Mouse (Mus musculus) heart, embryonic 10.5 days (tissue): ENCODE results near the gene Mfap2. TPM values are rescaled to one million over a fixed set of nuclear protein-coding genes. Genes with fewer than 3 reads are reported as not detected.

Experiments
- DNase-seq: peaks from one replicate; pipeline ENCODE4 v3.0.0-alpha.2; 2017; ENCODE audit warnings: low spot score
- H3K27ac ChIP-seq: fragments of 300-500 bp; sonication (generic); 2 replicates; pipeline ENCODE4 v1.5.1; 2016; ENCODE audit warnings: mild to moderate bottlenecking
- H3K27me3 ChIP-seq: fragments of 300-500 bp; sonication (generic); 2 replicates; pipeline ENCODE4 v1.6.1; 2016; ENCODE audit warnings: mild to moderate bottlenecking; ENCODE audit not compliant: poor library complexity, insufficient read depth, severe bottlenecking
- H3K36me3 ChIP-seq: fragments of 300-500 bp; sonication (generic); 2 replicates; pipeline ENCODE4 v1.6.1; 2016; ENCODE audit warnings: mild to moderate bottlenecking, moderate library complexity
- H3K4me1 ChIP-seq: fragments of 300-500 bp; sonication (generic); 2 replicates; pipeline ENCODE4 v1.6.1; 2016; ENCODE audit warnings: mild to moderate bottlenecking
- H3K4me3 ChIP-seq: fragments of 300-500 bp; sonication (generic); 2 replicates; pipeline ENCODE4 v1.5.1; 2016; ENCODE audit warnings: mild to moderate bottlenecking, moderate library complexity
- H3K9me3 ChIP-seq: fragments of 300-500 bp; sonication (generic); 2 replicates; pipeline ENCODE4 v1.6.1; 2016; ENCODE audit warnings: mild to moderate bottlenecking, moderate library complexity
- WGBS: fragments of 180-500 bp; shearing (Covaris S2); methylation state at CpG from one replicate; pipeline ENCODE4 v1.1.7; 2016; 5-methylcytosine and 5-hydroxymethylcytosine counted together
- polyA plus RNA-seq: library from polyadenylated mRNA; unstranded; fragments of >200 nt; fragmentation: Nextera tagmentation; extraction: Ambion mirVana; gene quantifications from 2 replicates; pipeline ENCODE4 v1.2.1, GENCODE M21; 2016

Mfap2 gene
- polyA plus RNA-seq, 1 experiment from 2014 or later = 233 TPM

- peaks cover 73% of the 10 kb centered on the region for H3K36me3 ChIP-seq
- WGBS = 84% methylated on average over 14 of the region's 14 CpGs
Measured at GRCm38 (mm10) chr4:140977886-140978692, 32.1 kb upstream of the Mfap2 start.

DNA sequence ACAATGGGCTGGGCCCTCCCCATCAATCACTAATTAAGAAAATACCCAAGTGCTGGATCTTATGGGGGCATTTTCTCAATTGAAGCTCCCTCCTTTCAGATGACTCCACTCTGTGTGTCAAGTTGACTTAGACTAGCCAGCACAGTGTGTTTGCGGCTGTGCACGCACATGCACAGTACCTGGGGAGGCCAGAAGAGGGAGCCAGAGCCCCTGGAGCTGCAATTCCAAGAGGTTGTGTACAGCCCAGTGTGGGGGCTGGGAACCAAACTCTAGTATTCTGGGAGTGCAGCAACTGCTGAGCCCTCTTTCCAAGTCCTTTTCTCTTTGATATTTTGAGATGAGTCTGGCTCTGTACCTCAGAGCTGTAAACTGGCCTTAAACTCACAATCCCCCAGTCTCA lies 28.6 kb upstream of the Mfap2 start:
- Histone ChIP-seq H3K36me3 (peaks cover 38% of the 10 kb centered on the region), H3K4me1 (peaks cover 18% of the 10 kb centered on the region), H3K9me3 (0 out of 2 replicates have a peak, but pooled peaks cover 4% of the 10 kb centered on the region), H3K27ac (no peak overlapping the region), H3K4me3 (no peak overlapping the region), H3K27me3 (no peaks in the 10 kb centered on the region)
- 90% methylated on average over 2 of the region's 2 CpGs for WGBS
- no peak for DNase-seq

More at GRCm38 (mm10) chr4:140977886-140978692, 32.1 kb upstream of the Mfap2 start:
- no peak for DNase-seq
- H3K27me3 ChIP-seq = no peaks in the 10 kb centered on the region
- H3K9me3 ChIP-seq = 0 out of 2 replicates have a peak, but pooled peaks cover 4% of the 10 kb centered on the region
- no peak overlapping the region for H3K4me3 ChIP-seq
- H3K4me1 ChIP-seq = peaks cover 4% of the 10 kb centered on the region
- no peak overlapping the region for H3K27ac ChIP-seq

GRCm38 (mm10) chr4:140982808-140983207 lies 27.4 kb upstream of the Mfap2 start:
- peaks cover 28% of the 10 kb centered on the region for H3K36me3 ChIP-seq
- no peak overlapping the region for H3K4me3 ChIP-seq
- 53% methylated on average over 4 of the region's 4 CpGs for WGBS
- H3K9me3 ChIP-seq = 0 out of 2 replicates have a peak, but pooled peaks cover 4% of the 10 kb centered on the region
- no peak for DNase-seq
- peaks cover 31% of the 10 kb centered on the region for H3K4me1 ChIP-seq
- H3K27me3 ChIP-seq = no peaks in the 10 kb centered on the region
- H3K27ac ChIP-seq = no peak overlapping the region

DNA sequence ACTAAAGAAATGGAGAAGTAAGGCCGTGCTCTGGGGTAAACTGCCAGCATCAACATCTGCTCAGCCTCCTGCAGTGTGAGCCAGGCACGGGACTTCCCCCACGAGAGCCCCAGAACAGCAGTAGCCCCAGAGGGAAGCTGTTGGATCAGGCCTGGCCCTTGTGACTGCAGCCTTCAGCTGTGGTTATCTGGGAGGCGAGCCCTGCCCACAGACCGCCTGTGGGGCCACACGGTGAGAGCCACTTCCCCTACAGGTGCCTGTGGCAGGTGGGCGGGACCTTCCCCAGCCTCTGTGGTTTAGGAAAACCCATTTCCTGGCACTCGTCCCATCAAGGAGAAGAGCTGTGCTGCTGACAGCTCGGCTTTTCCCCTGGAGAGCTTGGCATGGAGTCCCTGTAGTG lies 26.8 kb upstream of the Mfap2 start:
- 11% methylated on average over 9 of the region's 9 CpGs for WGBS
- peak overlapping the region; percentile 37; the same call in 1 of the 2 replicates for H3K27ac ChIP-seq

GRCm38 (mm10) chr4:140984544-140984943 lies 25.7 kb upstream of the Mfap2 start:
- Histone ChIP-seq H3K4me1 (peaks cover 42% of the 10 kb centered on the region), H3K27me3 (no peaks in the 10 kb centered on the region), H3K4me3 (no peak overlapping the region), H3K36me3 (peaks cover 11% of the 10 kb centered on the region), H3K9me3 (0 out of 2 replicates have a peak, but pooled peaks cover 4% of the 10 kb centered on the region), H3K27ac (no peak overlapping the region)
- no peak for DNase-seq
- 82% methylated on average over 6 of the region's 6 CpGs for whole genome bisulfite sequencing

More for the DNA sequence above, 26.8 kb upstream of the Mfap2 start:
- no peak for DNase-seq
- Histone ChIP-seq H3K27me3 (no peaks in the 10 kb centered on the region), H3K9me3 (0 out of 2 replicates have a peak, but pooled peaks cover 4% of the 10 kb centered on the region), H3K4me3 (no peak overlapping the region), H3K36me3 (peaks cover 22% of the 10 kb centered on the region), H3K4me1 (peaks cover 31% of the 10 kb centered on the region)

- no peaks in the 10 kb centered on the region for H3K27me3 ChIP-seq
- peak overlapping the region; percentile 95 for H3K4me3 ChIP-seq
- 0 out of 2 replicates have a peak, but pooled peaks cover 4% of the 10 kb centered on the region for H3K9me3 ChIP-seq
- H3K27ac ChIP-seq = peak overlapping the region; percentile 92
- WGBS = 26% methylated on average over 15 of the region's 15 CpGs
- peaks cover 6% of the 10 kb centered on the region; the same call in 1 of the 2 replicates for H3K36me3 ChIP-seq
- H3K4me1 ChIP-seq = peaks cover 43% of the 10 kb centered on the region
- DNase-seq = no peak
Measured at GRCm38 (mm10) chr4:140986024-140986710, 24.1 kb upstream of the Mfap2 start.

GRCm38 (mm10) chr4:140986711-140987395 lies 23.4 kb upstream of the Mfap2 start, which contains the start of gene Atp13a2:
Gene Atp13a2 (plus strand): TSS chr4:140986873.
- Histone ChIP-seq H3K9me3 (no peaks in the 10 kb centered on the region), H3K4me1 (peaks cover 44% of the 10 kb centered on the region), H3K4me3 (peak within 1 kb of the TSS; percentile 95), H3K36me3 (peaks cover 11% of the 10 kb centered on the region), H3K27me3 (no peaks in the 10 kb centered on the region), H3K27ac (peak within 1 kb of the TSS; percentile 92)
- WGBS = under 1% methylated on average over 58 of the region's 58 CpGs
- DNase-seq = peak; percentile 93

GRCm38 (mm10) chr4:140987476-140987875 lies 22.7 kb upstream of the Mfap2 start:
- Histone ChIP-seq H3K27me3 (no peaks in the 10 kb centered on the region), H3K36me3 (peaks cover 17% of the 10 kb centered on the region), H3K9me3 (no peaks in the 10 kb centered on the region), H3K4me1 (peaks cover 48% of the 10 kb centered on the region), H3K4me3 (peak overlapping the region; percentile 95), H3K27ac (peak overlapping the region; percentile 92)
- 30% methylated on average over 7 of the region's 7 CpGs for WGBS
- no peak for DNase-seq

DNA sequence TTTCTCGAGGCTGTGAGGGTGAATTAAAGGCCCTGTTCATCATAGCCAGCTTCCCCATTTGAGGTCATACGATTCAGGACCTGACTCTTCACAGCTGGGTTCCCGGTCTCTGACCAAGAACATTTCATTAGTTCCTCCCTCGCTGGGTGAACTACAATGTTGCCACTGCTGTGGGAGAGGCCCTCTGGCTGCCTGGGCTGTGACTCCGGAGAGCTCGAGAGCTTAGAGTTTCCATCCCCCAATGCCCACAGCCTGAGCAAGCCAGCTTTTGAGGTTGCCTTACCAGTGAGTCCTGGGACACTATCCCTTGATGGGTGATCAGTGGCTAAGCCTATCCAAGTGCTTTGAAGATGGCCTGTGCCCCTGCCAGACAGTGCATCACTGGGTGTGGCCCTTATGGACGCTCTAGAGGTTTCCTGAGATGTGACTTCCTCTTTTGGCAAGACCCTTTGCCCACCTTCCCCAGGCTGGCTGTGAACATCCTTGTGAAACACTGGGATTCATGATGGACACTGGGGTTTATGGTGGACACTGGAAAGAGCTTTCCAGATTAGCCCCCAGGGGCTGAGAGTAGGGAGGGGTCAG lies 21.4 kb upstream of the Mfap2 start:
- no peak for DNase-seq
- Histone ChIP-seq H3K36me3 (peaks cover 28% of the 10 kb centered on the region), H3K4me3 (no peak overlapping the region), H3K4me1 (peaks cover 37% of the 10 kb centered on the region), H3K27me3 (no peaks in the 10 kb centered on the region), H3K9me3 (no peaks in the 10 kb centered on the region), H3K27ac (0 out of 2 replicates have a peak overlapping the region, but pooled peaks have one; percentile 4)
- 60% methylated on average over 7 of the region's 7 CpGs for WGBS

DNA sequence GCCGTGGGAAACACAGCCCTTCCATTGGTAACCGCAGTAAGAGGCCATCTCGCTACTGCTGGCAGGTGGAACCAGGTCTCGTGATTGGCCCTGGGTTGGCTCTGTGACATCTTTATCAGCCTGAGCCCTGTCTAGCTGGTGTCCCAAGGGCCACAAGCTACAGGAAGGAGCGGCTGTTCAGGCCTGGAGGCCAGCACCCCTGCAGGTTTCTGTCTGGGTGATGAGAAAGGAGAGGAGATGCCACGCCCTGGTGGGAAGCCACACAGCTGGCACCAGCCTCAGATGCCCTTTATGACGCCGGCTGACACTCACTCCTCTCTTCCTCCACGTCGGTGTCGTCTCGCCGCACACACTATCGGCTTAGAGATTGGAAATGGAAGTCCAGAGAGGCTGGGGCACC lies 20.8 kb upstream of the Mfap2 start:
- Histone ChIP-seq H3K36me3 (peaks cover 34% of the 10 kb centered on the region), H3K4me1 (peaks cover 37% of the 10 kb centered on the region), H3K27me3 (no peaks in the 10 kb centered on the region), H3K4me3 (no peak overlapping the region), H3K9me3 (no peaks in the 10 kb centered on the region), H3K27ac (0 out of 2 replicates have a peak overlapping the region, but pooled peaks have one; percentile 4)
- WGBS = 90% methylated on average over 14 of the region's 14 CpGs
- no peak for DNase-seq

DNA sequence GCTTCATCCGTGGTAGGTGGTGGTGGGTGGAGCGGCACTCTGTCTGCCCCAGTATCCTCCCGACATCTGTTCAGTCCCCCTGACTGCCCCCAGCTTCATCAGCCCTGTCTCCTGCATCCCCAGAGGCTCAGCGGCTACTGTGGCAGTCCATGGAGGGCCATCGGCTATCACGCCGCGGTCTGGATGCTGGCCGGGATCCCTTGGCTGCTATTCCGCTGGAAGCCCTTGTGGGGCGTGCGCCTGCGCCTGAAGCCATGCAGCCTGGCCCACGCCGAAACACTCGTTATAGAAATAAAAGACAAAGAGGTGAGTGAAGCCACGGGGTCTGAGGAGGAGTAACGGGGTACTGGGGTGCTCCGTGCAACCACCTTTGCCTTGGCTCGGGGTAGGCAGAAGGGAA lies 18.0 kb upstream of the Mfap2 start:
- Histone ChIP-seq H3K4me3 (no peak overlapping the region), H3K4me1 (peaks cover 24% of the 10 kb centered on the region), H3K27me3 (no peaks in the 10 kb centered on the region), H3K36me3 (peaks cover 60% of the 10 kb centered on the region), H3K9me3 (no peaks in the 10 kb centered on the region), H3K27ac (no peak overlapping the region)
- WGBS = 79% methylated on average over 20 of the region's 20 CpGs
- no peak for DNase-seq

DNA sequence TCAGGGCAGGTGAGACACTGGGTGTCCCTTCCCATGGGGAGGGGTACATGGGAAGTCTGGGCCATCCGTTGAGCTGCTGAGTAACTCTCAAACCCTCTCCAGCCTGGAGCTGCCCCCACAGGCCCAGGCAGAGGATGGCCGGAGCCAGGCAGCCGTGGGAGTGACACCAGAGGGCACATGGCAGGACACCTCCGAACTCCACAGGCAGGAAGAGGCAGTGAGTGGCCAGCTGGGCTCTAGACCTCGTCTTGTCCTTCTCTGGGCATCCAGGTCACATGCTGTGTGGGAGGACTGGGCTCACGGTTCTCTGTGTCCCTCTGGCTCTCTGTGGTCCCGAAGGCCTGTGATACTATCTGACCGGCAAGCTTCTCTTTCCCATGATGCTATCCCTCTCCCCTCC lies 16.4 kb upstream of the Mfap2 start:
- H3K36me3 ChIP-seq = peaks cover 74% of the 10 kb centered on the region
- no peaks in the 10 kb centered on the region for H3K9me3 ChIP-seq
- 86% methylated on average over 8 of the region's 8 CpGs for WGBS
- H3K4me3 ChIP-seq = no peak overlapping the region
- H3K27ac ChIP-seq = no peak overlapping the region
- DNase-seq = no peak
- peaks cover 13% of the 10 kb centered on the region for H3K4me1 ChIP-seq
- no peaks in the 10 kb centered on the region for H3K27me3 ChIP-seq
